Mouse (Mus musculus) midbrain, embryonic 14.5 days (tissue): ENCODE results near the gene Ube2a. TPM values are rescaled to one million over a fixed set of nuclear protein-coding genes. Genes with fewer than 3 reads are reported as not detected.

Source experiments
- ATAC-seq: fragments of 200-750 bp; cut with Nextera tagmentation; 2 replicates; pipeline ENCODE4 v1.8.0; 2017; ENCODE audit warnings: moderate number of reproducible peaks, moderate library complexity; ENCODE audit not compliant: low FRiP score, low TSS enrichment
- DNase-seq: peaks from one replicate; pipeline ENCODE4 v3.0.0-alpha.2; 2015
- H3K27ac ChIP-seq: fragments of 300-500 bp; sonication (generic); replicated peaks from 2 replicates; pipeline ENCODE4 v1.5.1; 2014; ENCODE audit warnings: mild to moderate bottlenecking, low read depth, low read length, moderate library complexity
- H3K27me3 ChIP-seq: fragments of 300-500 bp; sonication (generic); 2 replicates; pipeline ENCODE4 v1.6.1; 2014; ENCODE audit warnings: low read length, control low read depth, mixed read lengths; ENCODE audit not compliant: control insufficient read depth, insufficient read depth
- H3K36me3 ChIP-seq: fragments of 300-500 bp; sonication (generic); 2 replicates; pipeline ENCODE4 v1.6.1; 2014; ENCODE audit warnings: low read length, control low read depth; ENCODE audit not compliant: control insufficient read depth, insufficient read depth
- H3K4me1 ChIP-seq: fragments of 300-500 bp; sonication (generic); 2 replicates; pipeline ENCODE4 v1.6.1; 2014; ENCODE audit warnings: mild to moderate bottlenecking, antibody characterized with exemption, low read length, control low read depth; ENCODE audit not compliant: control insufficient read depth, insufficient read depth
- H3K4me2 ChIP-seq: fragments of 300-500 bp; sonication (generic); 2 replicates; pipeline ENCODE4 v1.6.1; 2014; ENCODE audit warnings: mild to moderate bottlenecking, low read length, moderate library complexity
- H3K4me3 ChIP-seq: fragments of 300-500 bp; sonication (generic); replicated peaks from 2 replicates; pipeline ENCODE4 v1.5.1; 2014; ENCODE audit warnings: low read depth, low read length
- H3K9ac ChIP-seq: fragments of 300-500 bp; sonication (generic); replicated peaks from 2 replicates; pipeline ENCODE4 v1.6.1; 2014; ENCODE audit warnings: mild to moderate bottlenecking, low read length, moderate library complexity
- H3K9me3 ChIP-seq: fragments of 300-500 bp; sonication (generic); 2 replicates; pipeline ENCODE4 v1.6.1; 2016; ENCODE audit warnings: low read length, control low read depth, mixed read lengths; ENCODE audit not compliant: control insufficient read depth
- WGBS: fragments of 180-500 bp; shearing (Covaris S2); extraction: QIAGEN DNeasy Blood & Tissue Kit; methylation state at CpG from one replicate; pipeline ENCODE4 v1.1.7; 2014; 5-methylcytosine and 5-hydroxymethylcytosine counted together
- polyA plus RNA-seq: library from polyadenylated mRNA; unstranded; fragments of >200 nt; fragmentation: Nextera tagmentation; extraction: Ambion mirVana; gene quantifications from 2 replicates; pipeline ENCODE4 v1.2.1, GENCODE M21; 2014

Ube2a gene
- polyA plus RNA-seq, 1 experiment from 2014 or later, result 130 TPM

- ATAC-seq (no peak), DNase-seq (peak; percentile 79)
- Histone ChIP-seq H3K9me3 (no peaks in the 10 kb centered on the region), H3K9ac (no peak overlapping the region), H3K27ac (no peak overlapping the region), H3K4me3 (no peak overlapping the region), H3K27me3 (no peaks in the 10 kb centered on the region), H3K4me2 (no peak overlapping the region), H3K4me1 (no peaks in the 10 kb centered on the region), H3K36me3 (no peaks in the 10 kb centered on the region)
- 46% methylated on average over 12 of the region's 12 CpGs for WGBS
Measured at GRCm38 (mm10) chrX:36911343-36911742, 37.6 kb downstream of the Ube2a start.

GRCm38 (mm10) chrX:36917749-36918148, 44.0 kb downstream of the Ube2a start:
- no peaks in the 10 kb centered on the region for H3K27me3 ChIP-seq
- no peak for ATAC-seq
- DNase-seq, result no peak
- H3K36me3 ChIP-seq, result 0 out of 2 replicates have a peak, but pooled peaks cover 3% of the 10 kb centered on the region
- H3K4me2 ChIP-seq, result no peak overlapping the region
- H3K9me3 ChIP-seq, result no peaks in the 10 kb centered on the region
- H3K27ac ChIP-seq, result no peak overlapping the region
- H3K4me1 ChIP-seq, result no peaks in the 10 kb centered on the region
- 83% methylated on average over 1 of the region's 1 CpGs for WGBS
- no peak overlapping the region for H3K9ac ChIP-seq
- no peak overlapping the region for H3K4me3 ChIP-seq

- Histone ChIP-seq H3K4me2 (no peak overlapping the region), H3K9ac (no peak overlapping the region), H3K36me3 (0 out of 2 replicates have a peak, but pooled peaks cover 7% of the 10 kb centered on the region), H3K27me3 (no peaks in the 10 kb centered on the region), H3K27ac (no peak overlapping the region), H3K4me3 (no peak overlapping the region), H3K4me1 (no peaks in the 10 kb centered on the region), H3K9me3 (no peaks in the 10 kb centered on the region)
- ATAC-seq (no peak), DNase-seq (no peak)
- 92% methylated on average over 4 of the region's 4 CpGs for WGBS
Measured at GRCm38 (mm10) chrX:36921346-36921745, 47.6 kb downstream of the Ube2a start.

GRCm38 (mm10) chrX:36928791-36929190, 55.1 kb downstream of the Ube2a start:
- DNase-seq, result no peak
- Histone ChIP-seq H3K4me2 (no peak overlapping the region), H3K4me3 (no peak overlapping the region), H3K4me1 (no peaks in the 10 kb centered on the region), H3K27me3 (no peaks in the 10 kb centered on the region), H3K27ac (no peak overlapping the region), H3K9ac (no peak overlapping the region), H3K36me3 (peaks cover 21% of the 10 kb centered on the region), H3K9me3 (no peaks in the 10 kb centered on the region)
- ATAC-seq, result no peak
- WGBS, result 83% methylated on average over 4 of the region's 4 CpGs

- Histone ChIP-seq H3K27me3 (no peaks in the 10 kb centered on the region), H3K4me2 (no peak overlapping the region), H3K4me1 (no peaks in the 10 kb centered on the region), H3K27ac (no peak overlapping the region), H3K9me3 (no peaks in the 10 kb centered on the region), H3K36me3 (peaks cover 21% of the 10 kb centered on the region), H3K4me3 (no peak overlapping the region), H3K9ac (no peak overlapping the region)
- DNase-seq (no peak), ATAC-seq (no peak)
- 74% methylated on average over 4 of the region's 4 CpGs for WGBS
Measured at GRCm38 (mm10) chrX:36929694-36930093, 56.0 kb downstream of the Ube2a start.

- Histone ChIP-seq H3K9ac (no peak overlapping the region), H3K9me3 (no peaks in the 10 kb centered on the region), H3K36me3 (peaks cover 17% of the 10 kb centered on the region), H3K4me1 (no peaks in the 10 kb centered on the region), H3K27ac (no peak overlapping the region), H3K27me3 (no peaks in the 10 kb centered on the region), H3K4me3 (no peak overlapping the region), H3K4me2 (no peak overlapping the region)
- peak; percentile 14 for DNase-seq
- no peak for ATAC-seq
- WGBS, result 32% methylated on average over 1 of the region's 1 CpGs
Measured at GRCm38 (mm10) chrX:36930574-36930973, 56.9 kb downstream of the Ube2a start.

Other genes starting within 250 kb of the Ube2a start
- gene Akap17b, start 228.5 kb upstream of the Ube2a start, polyA plus RNA-seq, result 6.2 and 7.2 TPM in 2 replicates
- 0.65 and 0.71 TPM in 2 replicates for gene Slc25a43, start 130.2 kb upstream of the Ube2a start, polyA plus RNA-seq
- gene Slc25a5, start 78.2 kb upstream of the Ube2a start, polyA plus RNA-seq, result 552 and 571 TPM in 2 replicates
- 15.7 and 23.0 TPM in 2 replicates for gene C330007P06Rik, start 211 bp downstream of the Ube2a start, polyA plus RNA-seq
- 17.5 and 20.0 TPM in 2 replicates for gene Nkrf, start 29.0 kb downstream of the Ube2a start, polyA plus RNA-seq
- gene Sept6, start 117.9 kb downstream of the Ube2a start, polyA plus RNA-seq, result 62.2 and 76.7 TPM in 2 replicates
- gene Sowahd, start 174.9 kb downstream of the Ube2a start, polyA plus RNA-seq, result not detected in 2 replicates
- 348 and 369 TPM in 2 replicates for gene Rpl39, start 211.5 kb downstream of the Ube2a start, polyA plus RNA-seq
- 26.6 and 28.8 TPM in 2 replicates for gene Upf3b, start 236.4 kb downstream of the Ube2a start, polyA plus RNA-seq